Mouse (Mus musculus): Measurements from ENCODE around the gene Mutyh.

DNA sequence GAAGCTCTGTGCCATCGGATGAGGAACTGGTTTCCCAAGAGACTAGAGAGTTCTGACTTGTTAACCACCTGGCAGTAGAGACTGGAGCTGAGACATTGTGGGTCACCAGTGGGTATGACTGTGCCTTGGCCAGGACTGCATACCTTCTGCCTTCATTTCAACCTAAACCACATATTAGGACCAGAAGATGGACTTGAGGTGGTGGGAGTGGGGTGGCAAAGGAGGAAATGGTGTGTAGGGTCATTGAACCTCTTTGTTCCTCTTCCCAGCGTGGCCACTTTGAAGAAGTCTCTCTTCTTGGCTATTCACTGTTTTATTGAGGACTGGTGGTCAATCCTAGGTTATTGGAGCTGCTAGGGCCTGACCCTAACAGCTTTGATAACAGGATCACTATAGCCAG lies 26.2 kb upstream of the Mutyh start:
- TF ChIP-seq CTCF (IDR thresholded peaks at IDR 0.05; ENCODE audit: borderline replicate concordance, insufficient read depth, low read length) (no peak), POLR2A (IDR thresholded peaks at IDR 0.05; ENCODE audit: low read depth, low read length) (no peak)
